Mouse (Mus musculus) monocyte, adult 5-6 weeks (primary cell): ENCODE measurements around the gene Arhgdig. TPM values are rescaled to one million over a fixed set of nuclear protein-coding genes. Genes with fewer than 3 reads are reported as not detected.

Experiments used
- ATAC-seq: fragments of 153-309, 156-312 bp; replicated peaks from 2 replicates; pipeline ENCODE4 v1.8.0; 2017; ENCODE audit warnings: mild to moderate bottlenecking; ENCODE audit not compliant: low TSS enrichment, insufficient number of reproducible peaks, severe bottlenecking, poor library complexity, low FRiP score
- total RNA-seq: library from RNA; stranded (forward); fragments of 200-1000, 200-491, 200-594 nt; gene quantifications from 3 replicates; pipeline ENCODE4 v1.2.3, GENCODE M21; 2017

Arhgdig gene
- total RNA-seq, 1 experiment from 2014 or later, result not detected

DNA sequence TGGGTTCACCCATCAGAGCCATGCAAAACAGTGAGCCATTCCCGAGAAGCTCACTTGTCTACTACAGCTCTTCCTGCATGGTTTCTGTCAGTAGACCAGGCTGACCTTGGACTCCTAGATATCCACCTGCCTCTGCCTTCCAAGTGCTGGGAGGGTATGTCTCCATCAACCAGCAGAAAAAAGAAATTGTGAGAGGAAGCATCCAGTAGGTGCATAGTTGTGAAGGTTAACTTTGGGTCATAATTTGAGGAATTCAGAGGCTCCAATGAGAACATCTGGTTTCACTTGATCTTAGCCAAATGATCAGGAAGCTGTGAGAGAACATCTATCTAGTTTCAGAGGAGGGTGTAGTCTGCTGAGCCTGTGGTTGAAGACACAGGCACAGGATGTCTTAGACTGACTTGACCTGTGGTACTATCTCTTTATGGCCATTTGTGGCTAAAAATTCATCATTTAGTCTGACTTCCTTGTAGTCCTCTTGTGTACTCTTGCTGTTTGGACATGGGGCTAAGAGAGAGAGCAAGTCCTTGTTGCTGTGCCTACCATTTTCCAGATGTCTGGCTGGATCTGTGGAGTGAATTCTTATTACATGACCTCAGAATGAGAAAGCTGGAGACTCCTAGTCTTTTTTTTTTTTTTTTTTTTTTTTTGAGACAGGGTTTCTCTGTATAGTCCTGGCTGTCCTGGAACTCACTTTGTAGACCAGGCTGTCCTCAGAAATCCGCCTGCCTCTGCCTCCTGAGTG, 55.5 kb downstream of the Arhgdig start:
- ATAC-seq, result no peak

Other genes starting within 250 kb of the Arhgdig start
- gene Capn15, start 222.0 kb downstream of the Arhgdig start, total RNA-seq, result 2.3 to 6.6 TPM (median 6.1 TPM) in 3 replicates
- gene Rab11fip3, start 138.2 kb downstream of the Arhgdig start, total RNA-seq, result 0.32 to 4.0 TPM (median 1.2 TPM) in 3 replicates
- gene Decr2, start 117.4 kb downstream of the Arhgdig start, total RNA-seq, result 7.7 to 13.9 TPM (median 12.5 TPM) in 3 replicates
- 1.1 TPM in 1 of 3 replicates, not detected in the others for gene Nme4, start 112.2 kb downstream of the Arhgdig start, total RNA-seq
- gene Tmem8, start 94.5 kb downstream of the Arhgdig start, total RNA-seq, result 7.4 to 10.9 TPM (median 8.5 TPM) in 3 replicates
- 13.0 to 19.6 TPM (median 13.9 TPM) in 3 replicates for gene Mrpl28, start 84.3 kb downstream of the Arhgdig start, total RNA-seq
- gene Axin1, start 69.1 kb downstream of the Arhgdig start, total RNA-seq, result 163 to 305 TPM (median 248 TPM) in 3 replicates
- gene Pdia2, start 8.7 kb downstream of the Arhgdig start, total RNA-seq, result not detected in 3 replicates
- gene Rgs11, start 4.8 kb downstream of the Arhgdig start, total RNA-seq, result 0.49 TPM in 1 of 3 replicates, not detected in the others
- 37.3 to 55.5 TPM (median 45.4 TPM) in 3 replicates for gene Fam234a, start 36.5 kb upstream of the Arhgdig start, total RNA-seq
- 80.4 to 111 TPM (median 109 TPM) in 3 replicates for gene Luc7l, start 45.1 kb upstream of the Arhgdig start, total RNA-seq
- gene Neurl1b, start 207.0 kb upstream of the Arhgdig start, total RNA-seq, result 0.11 to 0.29 TPM in 2 of 3 replicates, not detected in the other